Mouse (Mus musculus): ENCODE results near the gene Adgrl2.

DNA sequence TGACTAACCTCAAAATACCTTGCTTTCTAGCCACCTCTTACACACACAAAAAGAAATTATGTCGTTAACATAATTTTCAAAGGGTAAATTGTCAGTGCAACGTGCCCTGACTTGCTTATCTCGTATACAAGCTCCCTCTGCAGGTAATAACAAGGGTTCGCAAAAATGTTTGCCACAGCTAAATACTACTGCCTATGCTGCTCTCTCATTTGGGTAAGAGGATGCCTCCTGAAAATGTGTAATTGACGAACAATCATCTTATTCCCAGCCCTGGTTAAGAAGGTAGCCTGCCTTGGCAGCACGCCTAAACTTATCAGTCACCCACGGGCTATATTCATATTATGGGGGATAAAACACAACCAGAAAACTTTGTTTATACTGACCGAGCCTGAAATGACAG is 11.8 kb downstream of the Adgrl2 start:
- no peak for TF ChIP-seq POLR2A (IDR thresholded peaks at IDR 0.05; ENCODE audit: low read depth, low read length)
- no peak for TF ChIP-seq CTCF (IDR thresholded peaks at IDR 0.05; ENCODE audit: extremely low read depth, insufficient read depth, insufficient read length, insufficient replicate concordance)

All from spleen, adult 2 months (tissue).